Mouse (Mus musculus): ENCODE measurements around the gene Sugp1.
"Not testable (repeated sequence)": the region's sequence is repeated elsewhere in the genome, so short reads cannot be mapped to it uniquely, and the experiment has no call there.

Sugp1 gene

DNA sequence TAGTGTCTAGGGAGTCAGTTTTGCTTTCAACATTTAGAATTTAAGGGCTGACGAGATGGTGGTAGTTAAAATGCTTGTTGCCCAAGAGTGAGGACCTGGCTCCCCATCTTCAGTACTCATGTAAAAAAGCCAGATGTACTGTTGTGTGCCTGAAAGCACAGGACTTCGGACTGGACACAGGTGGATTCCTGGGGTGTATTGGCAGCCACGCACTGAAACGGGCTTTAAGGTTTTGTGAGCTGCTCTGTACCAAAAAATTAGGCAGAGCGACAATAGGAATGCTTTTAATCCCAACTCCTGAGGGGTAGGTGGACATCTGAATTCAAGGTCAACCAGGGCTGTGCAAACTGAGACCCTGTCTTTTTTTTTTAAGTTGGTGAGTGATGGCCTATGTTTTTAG lies 1.4 kb downstream of the Sugp1 start:
- no peak for DNase-seq (ENCODE audit: low spot score)

DNA sequence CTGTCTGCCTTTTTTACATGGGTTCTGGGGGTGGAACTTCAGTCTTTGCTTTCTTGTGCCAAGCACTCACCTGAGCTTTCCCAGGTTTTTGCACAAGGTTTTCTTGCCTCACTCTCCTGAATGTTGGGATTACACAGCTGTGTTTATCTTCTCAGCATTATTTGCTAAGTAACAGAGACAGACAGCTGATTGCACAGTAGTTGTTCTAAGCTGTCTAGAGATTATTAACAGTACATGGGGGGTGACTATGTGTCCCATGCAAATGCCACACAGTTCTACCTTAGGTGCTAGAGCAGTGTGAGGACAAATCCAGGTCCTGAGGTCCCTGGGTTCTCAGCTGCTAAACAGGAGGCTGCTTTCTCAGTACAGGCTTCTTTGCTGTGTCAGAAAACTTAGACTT lies 7.0 kb downstream of the Sugp1 start:
- DNase-seq (ENCODE audit: low spot score) = no peak

DNA sequence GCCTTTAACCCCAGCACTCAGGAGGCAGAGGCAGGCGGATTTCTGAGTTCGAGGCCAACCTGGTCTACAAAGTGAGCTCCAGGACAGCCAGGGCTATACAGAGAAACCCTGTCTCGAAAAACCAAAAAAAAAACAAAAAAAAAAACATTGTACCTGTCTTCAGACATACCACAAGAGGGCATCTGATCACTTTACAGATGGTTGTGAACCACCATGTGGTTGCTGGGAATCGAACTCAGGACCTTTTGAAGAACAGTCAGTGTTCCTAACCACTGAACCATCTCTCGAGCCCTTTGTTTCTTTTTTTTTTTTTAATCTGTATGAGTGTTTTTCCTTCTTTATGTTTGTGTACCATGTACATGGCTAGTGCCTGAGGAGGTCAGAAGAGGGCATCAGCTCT lies 7.8 kb downstream of the Sugp1 start:
- DNase-seq (ENCODE audit: low spot score) = not testable (repeated sequence)

DNA sequence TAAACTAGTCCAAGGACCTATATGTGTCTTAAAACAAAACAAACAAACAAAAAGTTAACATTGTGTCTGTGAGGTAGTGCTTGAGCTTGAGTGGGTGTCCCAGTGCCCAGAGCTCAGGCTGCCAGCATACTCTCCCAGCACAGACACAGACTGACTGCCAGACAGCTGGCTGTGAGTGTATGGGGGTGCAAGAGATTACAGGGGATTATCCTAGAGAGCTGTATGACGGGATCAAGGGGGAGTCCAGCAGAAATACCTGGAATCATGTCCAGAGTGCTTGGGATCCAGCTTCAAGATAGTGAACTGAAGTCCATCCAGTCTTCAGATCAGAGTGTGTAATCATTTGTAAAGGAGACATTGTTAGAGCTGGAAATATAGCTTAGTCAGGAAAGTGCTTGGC lies 15.1 kb downstream of the Sugp1 start:
- no peak for DNase-seq (ENCODE audit: low spot score)

DNA sequence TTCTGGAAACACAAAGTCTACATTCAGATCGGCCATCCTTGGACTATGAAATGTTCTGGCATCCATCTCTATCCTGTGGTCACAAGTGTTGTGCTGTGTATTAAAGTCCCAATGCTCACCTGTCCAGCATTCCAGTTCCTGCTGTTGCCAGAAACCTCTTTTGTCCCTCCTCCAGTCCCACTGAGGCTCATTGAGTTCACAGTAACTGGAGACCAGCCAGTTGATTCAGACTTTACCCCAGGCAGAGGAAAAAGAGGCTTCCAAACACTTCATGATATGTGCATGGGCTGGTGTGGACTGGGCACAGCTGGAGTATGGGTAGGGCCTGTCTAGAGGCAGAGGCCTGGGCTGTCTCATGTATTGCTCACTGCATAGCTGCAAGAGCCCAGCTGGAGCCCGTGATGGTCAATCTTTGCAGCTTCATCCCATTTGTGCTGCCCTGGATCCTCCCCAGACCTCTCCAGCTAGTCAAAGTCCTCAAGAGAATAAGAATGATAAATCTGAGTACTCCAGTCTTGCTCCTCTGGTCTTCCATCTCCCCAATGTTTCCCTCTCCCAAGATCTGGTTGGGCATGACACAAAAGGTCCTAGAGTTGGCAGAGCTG lies 29.3 kb downstream of the Sugp1 start:
- no peak for DNase-seq (ENCODE audit: low spot score)

DNA sequence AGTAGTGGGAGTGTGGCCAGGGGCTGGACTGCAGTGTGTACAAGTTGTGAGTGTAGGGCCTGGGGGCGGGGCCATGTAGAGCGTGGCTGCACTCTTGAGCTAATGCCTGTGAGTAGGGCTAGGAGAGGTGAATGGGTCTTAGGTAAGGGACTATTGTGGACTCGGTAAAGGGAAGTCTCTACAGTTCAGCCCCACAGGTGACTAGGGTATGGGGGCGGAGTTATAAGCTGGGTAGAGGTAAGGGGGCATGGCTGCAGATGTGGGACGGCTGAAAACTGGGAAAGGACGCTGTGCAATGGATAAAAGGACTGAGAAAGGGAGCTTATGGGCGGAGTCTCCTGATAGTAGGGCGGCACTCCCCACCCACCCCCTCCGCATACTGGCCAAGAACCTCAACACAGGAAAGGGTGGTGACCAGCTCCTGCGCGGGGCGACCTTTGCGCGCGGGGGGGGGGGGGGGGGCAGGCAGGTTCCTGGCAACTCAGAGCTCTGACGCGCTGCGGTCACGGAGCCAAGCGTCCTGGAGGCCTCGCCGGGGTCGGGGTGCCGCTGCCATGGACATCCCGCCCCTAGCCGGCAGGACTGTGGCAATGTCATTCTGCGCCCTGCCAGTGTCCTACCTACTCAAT lies 29.9 kb downstream of the Sugp1 start, which contains the start of gene Tm6sf2:
Gene Tm6sf2 (plus strand): TSS at position 484 of the 629 bp plus-strand sequence.
- DNase-seq (ENCODE audit: low spot score) = peak; percentile 30

DNA sequence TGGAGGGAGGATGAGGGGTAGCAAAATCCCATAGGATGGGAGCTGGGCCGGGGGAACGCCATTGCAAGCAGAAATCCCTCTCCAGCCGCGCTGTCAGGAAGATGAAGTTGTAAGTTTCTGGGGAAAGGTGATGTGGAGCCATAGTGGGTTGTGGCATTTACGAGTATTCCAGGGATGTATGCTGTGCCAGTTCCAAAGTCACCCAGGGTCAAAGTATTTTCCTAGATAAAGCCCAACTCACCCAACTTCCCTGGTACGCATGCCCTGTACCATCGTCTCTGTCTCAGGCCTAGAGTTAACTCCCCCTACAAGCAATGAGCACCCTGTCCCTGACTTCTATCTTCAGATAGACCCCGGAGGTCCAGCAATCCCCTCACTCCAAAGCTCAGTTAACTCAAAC lies 30.5 kb downstream of the Sugp1 start:
- no peak for DNase-seq (ENCODE audit: low spot score)

DNA sequence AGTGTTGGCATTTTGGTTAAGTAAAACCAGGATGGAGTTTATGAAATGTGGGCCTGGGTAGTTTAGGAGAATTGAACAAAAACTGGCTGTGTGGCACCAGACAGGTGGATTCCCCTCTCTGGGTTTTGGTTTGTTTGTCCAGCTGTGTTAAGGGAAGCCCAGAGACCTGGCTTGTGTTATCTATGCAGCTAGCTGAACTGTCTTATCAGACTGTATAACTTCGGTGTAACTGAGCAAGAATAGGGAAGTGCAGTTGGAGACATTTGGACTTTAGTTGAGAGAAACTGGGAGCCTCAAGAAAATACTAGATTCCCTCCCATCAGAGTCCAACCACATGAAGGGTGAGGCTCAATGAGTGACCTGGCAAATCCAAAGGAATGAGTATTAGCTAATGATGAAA lies 31.1 kb downstream of the Sugp1 start:
- no peak for DNase-seq (ENCODE audit: low spot score)

DNA sequence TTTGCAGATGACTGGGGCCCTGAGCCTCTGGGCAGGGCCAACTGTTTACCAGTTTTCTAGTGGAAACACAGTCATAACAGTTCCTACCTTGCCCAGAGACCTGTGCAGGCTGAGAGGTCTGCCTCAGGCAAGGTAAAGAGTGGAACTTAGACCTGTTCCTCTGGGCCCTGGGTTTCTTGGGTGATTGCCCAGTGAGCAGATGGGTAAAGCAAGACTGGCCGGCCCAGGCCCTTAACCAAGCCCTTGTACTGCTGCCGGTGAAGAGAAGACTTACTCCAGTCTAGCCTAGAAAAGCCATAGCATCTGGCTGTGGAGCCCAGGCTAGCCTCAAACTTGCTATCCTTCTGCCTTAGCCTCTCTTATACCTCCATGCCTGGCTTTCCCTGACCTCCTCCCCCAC lies 39.4 kb downstream of the Sugp1 start:
- no peak for DNase-seq (ENCODE audit: low spot score)

DNA sequence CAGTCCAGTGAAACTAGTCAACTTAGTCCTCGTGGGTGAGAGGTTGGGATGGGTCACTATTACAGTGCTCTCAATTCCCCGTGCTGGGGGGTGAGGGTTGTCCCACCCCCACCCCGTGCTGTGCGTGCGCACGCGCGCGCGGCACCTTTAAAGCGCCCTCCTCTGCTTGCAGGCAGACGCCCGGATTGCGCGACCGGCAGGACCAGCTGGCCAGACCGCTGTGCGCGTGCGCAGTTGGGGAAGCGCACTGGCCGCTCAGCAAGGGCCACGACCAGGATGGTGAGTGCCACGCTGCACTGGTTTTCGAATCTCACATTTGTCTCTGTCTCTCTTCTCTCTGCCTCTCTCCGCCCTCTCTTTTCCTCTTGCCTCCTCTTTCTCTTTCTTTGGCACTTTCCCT lies 40.7 kb downstream of the Sugp1 start, which contains the start of gene Hapln4:
Gene Hapln4 (plus strand): TSS at position 173 of the 400 bp plus-strand sequence.
- peak; percentile 39 for DNase-seq (ENCODE audit: low spot score)

DNA sequence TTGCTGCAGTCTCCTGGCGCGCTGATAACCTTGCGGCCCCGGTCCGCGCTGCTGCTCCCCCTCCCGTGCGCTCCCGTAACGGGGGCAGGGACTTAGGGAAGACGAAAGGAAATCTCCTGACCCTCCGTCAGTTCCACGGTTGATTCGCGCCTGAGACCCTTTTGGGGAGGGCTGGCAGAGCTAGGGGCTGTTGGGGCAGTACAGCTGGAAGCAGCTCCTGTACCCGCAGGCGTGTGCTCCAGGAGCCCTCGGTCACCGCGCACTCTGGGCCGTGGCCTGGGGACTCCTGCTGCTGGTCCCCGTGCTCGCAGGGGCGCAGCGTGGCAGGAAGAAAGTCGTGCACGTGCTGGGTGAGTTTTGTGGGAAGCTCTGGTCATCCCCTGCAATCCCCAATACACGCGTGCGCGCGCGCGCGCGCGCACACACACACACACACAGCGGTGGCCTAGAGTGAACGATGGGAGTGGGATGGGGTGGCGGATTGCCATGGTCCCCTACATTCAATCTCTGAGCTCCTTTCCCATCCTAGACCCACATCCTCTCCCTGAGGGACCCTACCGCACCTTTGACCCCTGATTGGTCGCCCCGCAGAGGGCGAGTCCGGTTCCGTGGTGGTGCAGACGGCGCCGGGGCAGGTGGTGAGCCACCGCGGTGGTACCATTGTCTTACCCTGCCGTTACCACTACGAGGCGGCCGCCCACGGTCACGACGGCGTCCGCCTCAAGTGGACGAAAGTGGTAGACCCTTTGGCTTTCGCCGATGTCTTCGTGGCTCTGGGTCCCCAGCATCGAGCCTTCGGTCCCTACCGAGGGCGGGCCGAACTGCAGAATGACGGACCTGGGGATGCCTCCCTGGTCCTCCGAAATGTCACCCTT lies 41.8 kb downstream of the Sugp1 start:
- DNase-seq (ENCODE audit: low spot score) = no peak

DNA sequence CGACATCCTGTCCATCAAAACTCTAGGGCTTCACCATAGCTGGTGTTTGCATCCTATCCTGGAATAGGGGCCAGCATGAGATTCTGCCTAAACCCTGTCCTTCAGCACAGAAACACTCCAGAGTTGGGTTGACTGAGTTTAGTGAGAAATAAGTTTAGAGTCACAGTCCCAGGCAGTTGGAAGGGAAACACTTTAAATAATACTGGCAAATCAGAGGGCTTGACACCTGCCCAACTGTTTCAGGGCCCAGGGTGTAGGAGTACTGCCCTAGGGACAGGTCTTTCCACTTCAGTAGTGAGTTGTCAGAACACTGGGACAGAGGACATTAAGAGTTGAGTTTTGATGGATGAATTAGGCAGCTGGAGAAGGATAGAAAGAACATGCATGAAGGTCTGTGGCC lies 43.5 kb downstream of the Sugp1 start:
- DNase-seq (ENCODE audit: low spot score) = no peak

DNA sequence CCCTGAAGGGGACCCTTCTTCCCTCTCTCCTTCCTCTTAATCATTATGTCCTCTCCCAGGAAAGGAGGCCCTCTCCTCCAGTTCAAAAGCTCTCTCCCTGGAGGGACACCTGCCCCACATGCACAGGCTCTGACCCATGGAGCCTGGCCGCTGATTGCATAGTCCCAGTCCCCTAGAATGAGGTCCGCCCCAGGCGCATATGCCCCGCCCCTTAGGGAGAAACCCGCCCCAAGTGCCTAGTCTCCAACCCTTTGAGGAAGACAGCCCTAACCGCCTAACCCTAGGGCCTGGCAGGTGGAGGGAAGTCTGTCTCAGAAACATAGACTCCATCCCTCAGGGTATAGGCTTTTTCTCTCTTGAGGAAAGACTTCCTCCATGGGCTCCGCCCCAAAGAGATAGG lies 44.6 kb downstream of the Sugp1 start:
- DNase-seq (ENCODE audit: low spot score) = no peak

DNA sequence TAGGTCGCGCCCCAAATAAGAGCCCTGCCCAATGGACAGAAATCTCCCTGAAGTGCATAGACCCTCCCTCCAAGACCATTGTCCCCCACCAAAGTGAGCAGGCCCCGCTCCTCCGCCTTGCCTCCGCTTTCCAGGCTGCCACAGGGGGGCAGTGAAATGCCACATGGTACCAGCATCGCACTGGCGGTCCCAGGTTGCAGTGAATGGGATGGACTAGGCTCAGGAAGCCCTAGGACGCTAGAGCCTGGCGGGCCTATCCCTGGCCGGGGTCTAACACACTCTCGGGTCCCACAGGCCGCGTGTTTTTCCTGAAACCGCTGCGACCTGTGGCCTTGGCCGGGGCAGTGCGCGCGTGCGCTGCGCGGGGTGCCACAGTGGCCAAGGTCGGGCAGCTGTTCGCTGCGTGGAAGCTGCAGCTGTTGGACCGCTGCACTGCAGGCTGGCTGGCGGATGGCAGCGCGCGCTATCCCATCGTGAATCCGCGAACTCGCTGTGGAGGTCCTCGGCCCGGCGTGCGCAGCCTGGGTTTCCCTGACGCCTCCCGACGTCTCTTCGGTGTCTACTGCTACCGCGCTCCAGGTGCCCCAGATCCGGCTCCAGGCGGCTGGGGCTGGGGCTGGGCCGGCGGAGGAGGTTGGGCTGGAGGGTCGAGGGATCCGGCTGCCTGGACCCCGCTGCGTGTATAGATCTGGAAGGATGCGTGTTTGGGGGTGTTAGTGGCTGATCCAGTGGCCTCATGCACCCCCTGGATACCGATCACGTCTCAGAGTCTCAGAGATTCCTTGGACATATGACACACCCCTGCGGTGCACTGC lies 45.4 kb downstream of the Sugp1 start:
- peak; percentile 29 for DNase-seq (ENCODE audit: low spot score)

DNA sequence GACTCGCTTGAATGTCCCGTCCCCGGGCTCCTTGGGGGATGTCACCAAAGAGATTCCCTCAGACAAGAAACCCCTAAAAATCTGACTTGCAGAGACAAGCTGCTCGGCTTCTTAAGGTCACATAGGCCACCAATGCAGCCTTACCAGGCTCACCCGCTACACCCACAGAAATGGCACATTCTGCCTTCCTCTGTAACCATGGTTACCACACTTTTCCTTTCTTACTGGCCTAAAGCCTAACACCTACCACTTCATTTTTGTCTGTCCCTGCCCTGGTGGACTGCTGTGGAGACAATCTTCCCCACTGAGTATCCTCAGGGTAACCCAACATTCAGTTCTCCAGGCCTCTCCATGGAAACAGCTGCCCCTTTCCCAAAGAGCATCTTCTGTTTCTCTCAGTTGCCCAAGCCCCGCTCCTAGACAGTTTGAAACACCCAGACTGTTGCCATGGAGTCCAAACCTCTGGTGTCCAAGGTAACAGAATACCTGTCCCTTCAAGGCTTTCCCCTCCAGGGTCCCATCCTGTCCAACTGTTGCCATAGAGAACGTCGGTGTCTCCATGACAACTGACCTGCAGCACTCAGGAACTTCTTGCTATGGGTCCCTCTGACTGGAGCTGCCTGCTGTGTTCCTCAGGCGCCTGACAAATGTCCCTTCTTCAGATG lies 46.8 kb downstream of the Sugp1 start:
- DNase-seq (ENCODE audit: low spot score) = no peak

DNA sequence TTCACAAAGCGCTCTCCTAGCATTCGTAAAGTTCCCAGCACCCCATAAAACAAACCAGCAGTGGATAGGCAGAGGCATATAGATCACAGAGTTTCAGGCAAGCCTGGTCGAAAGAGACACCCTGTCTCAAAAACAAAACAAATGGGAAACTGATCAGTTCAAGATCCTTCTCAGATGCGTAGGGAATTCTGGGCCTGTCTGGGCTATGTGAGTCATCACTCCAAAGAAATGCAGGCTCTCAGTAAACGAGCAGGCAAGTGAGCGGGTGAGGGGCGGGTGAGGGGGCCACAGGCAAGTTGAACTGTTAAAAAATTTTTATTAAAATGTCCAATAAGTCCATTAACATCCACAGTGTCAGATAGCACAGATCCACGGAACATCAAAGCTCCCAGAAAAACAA lies 50.2 kb downstream of the Sugp1 start:
- no peak for DNase-seq (ENCODE audit: low spot score)

DNA sequence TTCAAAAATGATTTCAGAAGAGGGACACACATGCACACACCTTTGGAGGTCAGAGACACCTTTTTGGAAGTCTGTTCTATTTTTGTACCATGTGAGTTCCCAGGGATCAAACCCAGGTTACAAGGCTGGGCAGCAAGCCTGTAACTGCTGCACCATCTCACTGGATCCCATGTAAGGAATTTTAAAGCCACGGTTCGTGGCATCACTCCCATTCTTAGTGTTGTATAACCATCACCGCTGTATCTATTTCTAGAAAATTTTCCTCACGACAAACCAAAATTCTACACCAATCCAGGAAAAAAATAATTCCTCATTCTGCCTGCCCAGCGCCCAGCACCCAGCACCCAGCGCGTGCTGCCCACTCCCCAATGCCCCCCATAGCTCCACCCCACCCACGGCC lies 56.7 kb downstream of the Sugp1 start:
- no peak for DNase-seq (ENCODE audit: low spot score)

DNA sequence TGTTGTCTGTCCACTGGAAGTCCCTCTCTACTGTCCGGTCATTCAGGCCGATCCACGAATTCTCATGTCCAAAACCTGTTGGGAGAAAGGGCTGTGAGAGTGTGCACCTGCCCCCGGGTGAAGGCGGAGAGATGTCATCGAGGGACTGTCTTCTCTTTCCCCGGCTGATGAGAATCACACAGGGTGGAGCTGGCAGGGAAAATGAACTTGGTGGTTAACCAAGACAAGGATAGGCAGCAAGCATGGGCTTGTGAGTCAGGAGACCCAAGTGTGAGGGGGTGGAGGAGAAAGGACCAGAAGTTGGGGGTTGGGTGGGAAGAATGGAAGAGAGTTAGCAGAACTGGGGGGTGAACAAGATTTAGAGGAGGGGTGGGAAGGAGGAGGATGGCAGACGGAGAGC lies 57.6 kb downstream of the Sugp1 start:
- DNase-seq (ENCODE audit: low spot score) = no peak

DNA sequence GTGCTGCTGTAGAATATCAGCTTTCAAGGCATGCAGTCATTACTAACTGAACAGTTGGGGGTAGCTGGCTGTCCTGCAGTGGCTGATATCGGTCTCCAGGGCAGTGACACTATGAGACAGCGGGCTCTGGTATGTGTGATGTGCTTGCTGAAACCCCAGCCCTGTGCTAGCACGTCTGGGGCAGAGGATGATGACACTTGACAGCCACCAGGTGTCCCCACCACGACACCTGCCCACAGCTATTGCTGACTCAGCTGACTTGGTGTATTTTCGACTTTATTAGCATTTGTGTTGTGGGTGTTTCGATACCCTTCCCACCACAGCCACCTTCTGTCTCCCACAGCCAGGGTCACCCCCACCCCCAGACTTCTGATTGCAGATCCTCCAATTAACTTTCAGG lies 61.9 kb downstream of the Sugp1 start:
- peak; percentile 16 for DNase-seq (ENCODE audit: low spot score)

DNA sequence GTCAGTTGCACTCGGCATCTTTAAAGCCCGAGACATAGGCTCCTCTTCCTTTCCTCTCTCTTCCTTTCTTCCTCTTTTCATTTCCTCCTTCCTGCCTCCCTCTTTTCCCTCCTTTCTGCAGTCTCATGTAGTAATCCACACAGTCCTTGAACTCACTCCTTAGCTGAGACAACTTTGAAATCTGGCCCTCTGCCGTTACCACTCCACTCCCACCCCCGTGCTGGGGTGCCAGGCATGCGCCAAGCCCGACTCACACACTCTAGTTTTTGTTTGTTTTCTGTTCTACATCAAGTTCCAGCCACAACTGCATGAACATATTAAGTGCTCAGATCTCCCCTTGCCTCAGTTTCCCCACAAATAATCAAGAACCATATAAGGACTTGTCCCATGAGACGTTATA lies 62.3 kb downstream of the Sugp1 start:
- DNase-seq (ENCODE audit: low spot score) = no peak

DNA sequence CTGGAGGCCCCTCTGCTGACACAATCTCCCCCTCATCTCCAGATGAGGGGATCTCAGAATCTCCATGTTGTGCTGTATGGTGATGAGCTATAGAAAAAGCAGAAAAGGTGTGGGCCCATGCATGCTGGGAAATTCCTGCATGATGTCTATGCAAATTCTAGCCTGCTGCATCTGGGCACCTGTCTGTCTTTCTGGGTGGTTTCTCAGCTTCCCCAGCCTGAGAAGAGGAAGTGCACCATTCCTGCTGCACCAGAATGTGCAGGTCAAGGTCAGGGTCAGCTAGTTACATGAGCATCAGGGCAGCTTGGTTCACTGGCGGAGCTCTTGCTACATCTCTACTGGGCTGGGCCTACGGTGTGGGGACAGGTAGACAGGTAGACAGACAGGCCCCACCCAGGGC lies 67.8 kb downstream of the Sugp1 start:
- no peak for DNase-seq (ENCODE audit: low spot score)
